Mouse (Mus musculus) brain, embryonic 14.5 days (tissue): ENCODE measurements at regions not wholly inside any gene's neighbourhood (a gene's known extent, or its start where the extent isn't known, plus 50 kb on each side); places are given as distances from the start of the nearest gene placed in this dataset.

Source experiments
- CTCF ChIP-seq: fragments of 200-500 bp; IDR thresholded peaks from 2 replicates; pipeline ENCODE4 v1.5.1; 2012; ENCODE audit warnings: inconsistent platforms, mild to moderate bottlenecking, moderate library complexity, borderline replicate concordance; ENCODE audit not compliant: insufficient read depth, insufficient read length; ENCODE audit errors: extremely low read depth
- POLR2A ChIP-seq: fragments of 200-500 bp; IDR thresholded peaks from 2 replicates; pipeline ENCODE4 v1.6.1; 2012; ENCODE audit warnings: mild to moderate bottlenecking, inconsistent platforms, borderline replicate concordance; ENCODE audit not compliant: poor library complexity, insufficient read depth, insufficient read length, severe bottlenecking; ENCODE audit errors: extremely low read depth

DNA sequence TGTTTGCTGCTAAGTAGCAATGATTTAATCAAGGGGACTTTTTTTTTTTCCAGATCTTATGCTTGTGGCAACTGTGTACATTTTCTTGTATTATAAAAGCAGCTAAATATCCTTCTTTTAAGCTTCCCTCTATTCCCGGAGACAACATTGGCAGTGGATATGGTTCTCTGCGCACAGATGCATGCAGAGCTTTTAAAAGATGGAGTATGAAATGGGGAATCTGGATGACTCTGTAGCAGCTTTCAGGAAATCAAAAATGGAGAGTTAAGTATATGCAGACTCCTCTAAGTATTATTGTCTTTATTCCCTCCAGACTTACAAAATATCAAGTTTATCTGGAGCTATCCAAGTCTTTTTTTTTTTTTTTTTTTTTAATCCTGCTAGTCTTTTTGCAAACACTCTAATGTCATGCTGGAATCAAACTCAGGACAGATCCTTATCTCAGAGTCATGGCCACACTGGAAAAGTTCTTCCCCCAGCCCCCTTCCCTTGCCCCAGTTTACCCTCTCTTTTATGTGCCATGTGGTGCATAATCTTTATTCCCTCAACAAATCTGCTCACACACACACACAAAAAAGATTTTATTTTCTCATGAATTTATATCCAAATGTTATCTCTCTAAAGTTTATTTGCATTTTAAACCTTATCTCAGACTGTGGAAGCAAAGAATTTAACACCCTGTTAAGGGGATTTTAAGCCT is 1080.3 kb upstream of the Cdh6 start:
- TF ChIP-seq CTCF (no peak), POLR2A (no peak)
